Mouse (Mus musculus): ENCODE measurements at regions not wholly inside any gene's neighbourhood (a gene's known extent, or its start where the extent isn't known, plus 50 kb on each side); places are given as distances from the start of the nearest gene placed in this dataset.

GRCm38 (mm10) chr15:62134308-62134707 is 1211.5 kb upstream of the A1bg start:
- TF ChIP-seq POLR2A (IDR thresholded peaks at IDR 0.05; ENCODE audit: insufficient read depth, low read depth, low read length) (no peak), EP300 (IDR thresholded peaks at IDR 0.05; ENCODE audit: insufficient read depth, low read depth, low read length) (no peak)

Measured in heart, adult 2 months (tissue).